41 mouse cellular contexts compared by ENCODE assay signal in the genomic region with DNA sequence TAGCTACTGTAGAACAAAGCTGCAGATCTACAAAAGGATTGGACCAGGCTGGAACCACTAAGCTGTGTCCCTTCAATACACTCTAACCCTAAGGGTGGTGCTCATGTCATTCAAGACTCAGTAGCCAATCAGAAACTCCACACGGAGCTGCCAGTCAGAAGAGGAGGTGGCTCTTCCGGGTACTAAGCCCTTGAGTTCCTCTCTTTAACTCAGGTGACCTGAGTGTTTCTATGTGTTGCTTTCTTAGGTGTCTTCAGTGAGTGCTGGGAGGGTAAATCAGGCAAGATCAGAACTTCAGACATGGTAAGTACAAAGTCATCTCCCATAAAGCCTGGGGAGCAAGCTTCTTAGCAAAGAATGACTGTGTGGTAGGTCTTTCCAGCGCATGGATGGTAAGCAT. TPM values are rescaled to one million over a fixed set of nuclear protein-coding genes. Genes with fewer than 3 reads are reported as not detected.
"Had no signal": no experiment of that assay in that cellular context is flagged by ENCODE, and none has a peak within 500 bp of the region (broad histone marks: within the 10 kb centered on the region; RNA-seq: fewer than 3 reads in every experiment).

A gene (plus strand): TSS at position 301 of the 400 bp plus-strand sequence.

RNA-seq across cellular contexts. Expression of the gene that starts here (rescaled TPM):
- total RNA-seq: heart, postnatal 10 days; heart, postnatal 14 days; heart, postnatal 25 days; heart, postnatal 36 days; heart, postnatal 4 days; hematopoietic stem cell, adult 5-6 weeks; hindbrain, postnatal 0 days; layer of hippocampus, adult 18-20 months; layer of hippocampus, adult 2 months; layer of hippocampus, adult 8-10 months; layer of hippocampus, postnatal 10 days; layer of hippocampus, postnatal 14 days; layer of hippocampus, postnatal 25 days; layer of hippocampus, postnatal 36 days; left cerebral cortex, adult 18-20 months; left cerebral cortex, adult 2 months; left cerebral cortex, adult 8-10 months had no signal
- polyA plus RNA-seq: heart, embryonic 12.5 days; heart, embryonic 13.5 days; heart, embryonic 14.5 days; heart, embryonic 15.5 days; heart, embryonic 16.5 days; heart, postnatal 0 days; hindbrain, embryonic 10.5 days; hindbrain, embryonic 11.5 days; hindbrain, embryonic 12.5 days; hindbrain, embryonic 13.5 days; hindbrain, embryonic 14.5 days; hindbrain, embryonic 15.5 days; hindbrain, embryonic 16.5 days; hindbrain, postnatal 0 days; inflammation-experienced regulatory T-cells, adult 6 months; intestine, embryonic 14.5 days; intestine, embryonic 15.5 days; intestine, embryonic 16.5 days; intestine, postnatal 0 days; kidney, adult 2 months; kidney, embryonic 14.5 days; kidney, embryonic 15.5 days; kidney, embryonic 16.5 days; kidney, postnatal 0 days; large intestine, adult 2 months had no signal
